Mouse (Mus musculus): ENCODE measurements around the gene Rnf220. TPM values are rescaled to one million over a fixed set of nuclear protein-coding genes. Genes with fewer than 3 reads are reported as not detected.

The Rnf220 gene
- total and polyA plus RNA-seq, 3 experiments: 64.4 to 117 (median 86.8) TPM

DNA sequence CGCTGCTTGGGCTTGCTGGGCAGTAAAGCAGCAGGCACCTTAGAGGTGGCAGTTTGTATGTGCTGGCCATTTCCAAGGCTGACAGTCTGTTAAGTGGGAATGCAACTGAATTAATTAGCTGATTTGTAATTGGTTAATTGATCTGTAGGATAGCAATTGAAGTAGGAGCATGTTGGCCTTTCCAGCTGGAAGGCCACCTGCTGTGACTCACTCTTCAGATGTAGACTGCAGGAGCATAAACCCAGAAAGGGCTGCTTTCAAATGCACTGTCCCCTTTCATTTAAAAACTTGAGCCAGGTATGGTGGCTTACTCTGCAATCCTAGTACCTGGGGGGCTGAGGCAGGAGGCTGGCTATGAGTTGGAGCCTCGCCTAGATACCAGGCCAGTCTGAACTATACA lies 171.8 kb downstream of the Rnf220 start:
- no peak overlapping the region for H3K4me2 ChIP-seq (ENCODE audit: insufficient read depth, low read depth, poor library complexity, severe bottlenecking)
- peaks cover 2% of the 10 kb centered on the region for H3K27me3 ChIP-seq (replicated peaks)
- no peaks in the 10 kb centered on the region for H3K9me3 ChIP-seq (replicated peaks; ENCODE audit: low read length)
- in situ Hi-C loops (cut with MboI; ENCODE audit: low pct_ligation_motif_present, low pct_unique_long_range_greater_than_20kb, low sequenced_read_pairs): loop anchor here (10.0 kb wide), 2 partner anchors 200 to 330 kb away; no protein-coding TSS in a partner anchor
- H3K4me1 ChIP-seq (ENCODE audit: control insufficient read depth in 1 of 2, insufficient read depth in 2 of 2): peaks cover 0 to 35% of the 10 kb centered on the region in 2 experiments; a peak in 2 of 4 replicates
- no peak for TF ChIP-seq CTCF (conservative IDR thresholded peaks at IDR 0.05 in 1 of 2, IDR thresholded peaks at IDR 0.05 in 1 of 2; ENCODE audit: low read depth in 2 of 2, low read length in 2 of 2)
- no peak for TF ChIP-seq NELFE (IDR thresholded peaks at IDR 0.05; ENCODE audit: low read depth, low read length)
- TF ChIP-seq SMC3 (IDR thresholded peaks at IDR 0.05; ENCODE audit: low read depth, low read length): no peak
- no peak overlapping the region for H3K9ac ChIP-seq (ENCODE audit: insufficient read depth, low read depth)
- no peak for DNase-seq (ENCODE audit: extremely low read depth)
- H3K27ac ChIP-seq (ENCODE audit: insufficient read depth, low read depth): no peak overlapping the region
- no peak overlapping the region for H3K4me3 ChIP-seq (replicated peaks in 1 of 3; ENCODE audit: low read depth in 2 of 3, low read length in 2 of 3, poor library complexity in 1 of 3)
- no peaks in the 10 kb centered on the region for H3K36me3 ChIP-seq (replicated peaks in 1 of 2; ENCODE audit: control insufficient read depth in 1 of 2, insufficient read depth in 1 of 2, low read length in 1 of 2)
- dilution Hi-C loops (cut with MboI; ENCODE audit: extremely low pct_ligation_motif_present, extremely low pct_unique_long_range_greater_than_20kb, low sequenced_read_pairs): no loop called here
- no peaks in the 10 kb centered on the region for H3K79me2 ChIP-seq (replicated peaks; ENCODE audit: control insufficient read depth, extremely low read depth, insufficient read depth, poor library complexity, severe bottlenecking)

DNA sequence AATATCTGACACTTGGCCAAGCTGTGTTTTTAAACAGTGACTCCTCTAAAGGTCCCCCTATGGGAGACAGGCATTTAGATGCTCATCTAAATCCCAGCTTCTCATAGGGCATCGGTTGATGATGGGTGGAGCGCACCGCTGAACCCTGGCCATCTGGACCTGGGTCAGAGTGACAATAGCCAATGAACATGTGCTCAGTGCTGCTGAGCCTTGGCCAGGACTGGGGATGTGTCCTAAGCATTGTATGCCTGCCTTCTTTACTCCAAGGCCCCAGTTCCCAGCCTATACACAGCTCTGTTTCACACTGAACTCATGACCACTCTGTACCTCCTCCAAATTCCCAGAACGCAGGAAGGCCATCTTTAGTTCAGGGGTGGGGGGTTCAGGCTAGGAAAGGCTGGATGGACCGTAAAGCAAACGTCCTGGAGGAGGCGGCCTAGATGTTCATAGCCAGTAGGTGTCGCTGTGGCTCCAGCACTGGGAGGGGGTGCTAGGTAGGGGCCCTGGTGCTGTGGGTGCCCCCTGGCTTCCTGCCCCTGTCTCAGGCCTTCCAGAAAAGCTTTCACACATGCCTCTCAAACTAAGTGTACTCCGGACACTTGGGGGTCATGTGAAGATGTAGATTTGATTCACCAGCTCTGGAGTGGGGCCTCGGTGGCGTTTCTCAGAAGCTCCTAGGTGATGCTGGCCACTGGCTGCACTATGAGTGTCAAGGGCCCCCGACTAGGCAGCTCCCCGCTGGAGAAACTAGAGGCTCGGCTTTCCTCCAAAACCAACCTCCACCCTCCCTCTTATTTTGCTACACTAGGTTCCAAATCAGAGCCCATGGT lies 173.1 kb downstream of the Rnf220 start:
- Histone ChIP-seq H3K9ac (ENCODE audit: insufficient read depth, low read depth) (no peak overlapping the region), H3K9me3 (replicated peaks; ENCODE audit: low read length) (no peaks in the 10 kb centered on the region), H3K27ac (ENCODE audit: insufficient read depth, low read depth) (no peak overlapping the region), H3K36me3 (replicated peaks in 1 of 2; ENCODE audit: control insufficient read depth in 1 of 2, insufficient read depth in 1 of 2, low read length in 1 of 2) (no peaks in the 10 kb centered on the region), H3K4me1 (ENCODE audit: control insufficient read depth in 1 of 2, insufficient read depth in 2 of 2) (peaks cover 0 to 28% of the 10 kb centered on the region in 2 experiments; a peak in 2 of 4 replicates), H3K27me3 (replicated peaks) (no peaks in the 10 kb centered on the region), H3K4me2 (ENCODE audit: insufficient read depth, low read depth, poor library complexity, severe bottlenecking) (no peak overlapping the region), H3K4me3 (replicated peaks in 1 of 3; ENCODE audit: low read depth in 2 of 3, low read length in 2 of 3, poor library complexity in 1 of 3) (no peak overlapping the region), H3K79me2 (replicated peaks; ENCODE audit: control insufficient read depth, extremely low read depth, insufficient read depth, poor library complexity, severe bottlenecking) (no peaks in the 10 kb centered on the region)
- TF ChIP-seq MEF2A (IDR thresholded peaks at IDR 0.05; ENCODE audit: borderline replicate concordance, low read depth, low read length): no peak
- no peak for TF ChIP-seq UBTF (IDR thresholded peaks at IDR 0.05; ENCODE audit: low read depth, low read length)
- TF ChIP-seq MAZ (IDR thresholded peaks at IDR 0.05; ENCODE audit: low read depth, low read length): peak; percentile 87
- no peak for TF ChIP-seq CHD2 (IDR thresholded peaks at IDR 0.05; ENCODE audit: low read length)
- TF ChIP-seq E2F4 (IDR thresholded peaks at IDR 0.05; ENCODE audit: insufficient replicate concordance, low read depth, low read length): no peak
- TF ChIP-seq ZC3H11A (IDR thresholded peaks at IDR 0.05; ENCODE audit: low read depth, low read length): peak; percentile 51; the same call in 1 of the 2 replicates
- TF ChIP-seq JUND (conservative IDR thresholded peaks at IDR 0.05; ENCODE audit: low read depth, low read length): no peak
- no peak for TF ChIP-seq TCF12 (IDR thresholded peaks at IDR 0.05; ENCODE audit: low read depth, low read length)
- TF ChIP-seq USF1 (IDR thresholded peaks at IDR 0.05; ENCODE audit: low read depth, low read length): no peak
- no peak for TF ChIP-seq SIN3A (IDR thresholded peaks at IDR 0.05; ENCODE audit: low read length)
- TF ChIP-seq POLR2A (IDR thresholded peaks at IDR 0.05; ENCODE audit: low read depth, low read length): no peak
- no peak for TF ChIP-seq KAT2A (IDR thresholded peaks at IDR 0.05; ENCODE audit: insufficient replicate concordance, low read length)
- TF ChIP-seq USF2 (conservative IDR thresholded peaks at IDR 0.05; ENCODE audit: low read depth, low read length): no peak
- no peak for TF ChIP-seq JUN (IDR thresholded peaks at IDR 0.05; ENCODE audit: insufficient read depth, low read depth, low read length)
- peak; percentile 59 to 96 for TF ChIP-seq CTCF (conservative IDR thresholded peaks at IDR 0.05 in 1 of 2, IDR thresholded peaks at IDR 0.05 in 1 of 2; ENCODE audit: low read depth in 2 of 2, low read length in 2 of 2)
- TF ChIP-seq EP300 (IDR thresholded peaks at IDR 0.05; ENCODE audit: low read length): no peak
- no peak for TF ChIP-seq GABPA (IDR thresholded peaks at IDR 0.05; ENCODE audit: insufficient replicate concordance, low read depth, low read length)
- no peak for TF ChIP-seq TBP (conservative IDR thresholded peaks at IDR 0.05; ENCODE audit: low read depth, low read length)
- no peak for TF ChIP-seq MYC (IDR thresholded peaks at IDR 0.05; ENCODE audit: low read depth, low read length)
- TF ChIP-seq HCFC1 (IDR thresholded peaks at IDR 0.05; ENCODE audit: low read depth, low read length): no peak
- peak; percentile 89 for TF ChIP-seq RAD21 (IDR thresholded peaks at IDR 0.05; ENCODE audit: low read depth, low read length)
- TF ChIP-seq RCOR1 (conservative IDR thresholded peaks at IDR 0.05; ENCODE audit: low read depth, low read length): no peak
- peak; percentile 87 for TF ChIP-seq SMC3 (IDR thresholded peaks at IDR 0.05; ENCODE audit: low read depth, low read length)
- peak; percentile 53; the same call in 1 of the 2 replicates for TF ChIP-seq NELFE (IDR thresholded peaks at IDR 0.05; ENCODE audit: low read depth, low read length)
- in situ Hi-C loops (cut with MboI; ENCODE audit: low pct_ligation_motif_present, low pct_unique_long_range_greater_than_20kb, low sequenced_read_pairs): loop anchor here (10.0 kb wide), 2 partner anchors 201 to 331 kb away; no protein-coding TSS in a partner anchor
- peak; percentile 67 for DNase-seq (ENCODE audit: extremely low read depth)
- dilution Hi-C loops (cut with MboI; ENCODE audit: extremely low pct_ligation_motif_present, extremely low pct_unique_long_range_greater_than_20kb, low sequenced_read_pairs): no loop called here

All from CH12.LX (cell line).